Mouse (Mus musculus) brain, embryonic 14.5 days (tissue): ENCODE results near the gene Icam5. TPM values are rescaled to one million over a fixed set of nuclear protein-coding genes. Genes with fewer than 3 reads are reported as not detected.

Experiments used
- DNase-seq: peaks from one replicate; pipeline ENCODE4 v3.0.0-alpha.2; 2011; ENCODE audit warnings: low read depth
- CTCF ChIP-seq: fragments of 200-500 bp; IDR thresholded peaks from 2 replicates; pipeline ENCODE4 v1.5.1; 2012; ENCODE audit warnings: inconsistent platforms, mild to moderate bottlenecking, moderate library complexity, borderline replicate concordance; ENCODE audit not compliant: insufficient read depth, insufficient read length; ENCODE audit errors: extremely low read depth
- POLR2A ChIP-seq: fragments of 200-500 bp; IDR thresholded peaks from 2 replicates; pipeline ENCODE4 v1.6.1; 2012; ENCODE audit warnings: mild to moderate bottlenecking, inconsistent platforms, borderline replicate concordance; ENCODE audit not compliant: poor library complexity, insufficient read depth, insufficient read length, severe bottlenecking; ENCODE audit errors: extremely low read depth
- polyA plus RNA-seq: library from polyadenylated mRNA; depleted of rRNA; stranded (reverse); fragments of >200 nt; gene quantifications from 2 replicates; pipeline ENCODE4 v1.2.3, GENCODE M21; 2012; rRNA removed

The Icam5 gene
- polyA plus RNA-seq, 1 experiment, result 1.0 TPM

DNA sequence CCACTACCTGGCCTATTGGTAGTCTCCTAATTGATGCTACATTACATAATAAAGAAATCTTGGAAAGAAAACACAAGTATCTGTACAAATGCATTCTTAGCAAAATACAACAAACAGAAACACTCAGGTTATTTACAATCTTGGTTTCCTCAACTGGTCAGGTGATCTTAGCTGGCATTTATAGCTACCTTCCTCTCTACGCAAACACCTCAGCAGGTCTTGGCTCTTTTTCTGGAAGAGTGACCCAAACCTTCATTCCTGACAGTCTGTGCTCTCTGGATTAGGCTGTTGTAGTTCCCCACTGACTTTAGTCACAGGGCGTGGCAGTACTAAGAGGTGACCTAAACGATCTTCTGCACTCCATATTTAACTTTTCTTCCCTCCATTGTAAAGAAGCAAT, 13.4 kb downstream of the Icam5 start:
- DNase-seq, result no peak
- TF ChIP-seq POLR2A (no peak), CTCF (no peak)

DNA sequence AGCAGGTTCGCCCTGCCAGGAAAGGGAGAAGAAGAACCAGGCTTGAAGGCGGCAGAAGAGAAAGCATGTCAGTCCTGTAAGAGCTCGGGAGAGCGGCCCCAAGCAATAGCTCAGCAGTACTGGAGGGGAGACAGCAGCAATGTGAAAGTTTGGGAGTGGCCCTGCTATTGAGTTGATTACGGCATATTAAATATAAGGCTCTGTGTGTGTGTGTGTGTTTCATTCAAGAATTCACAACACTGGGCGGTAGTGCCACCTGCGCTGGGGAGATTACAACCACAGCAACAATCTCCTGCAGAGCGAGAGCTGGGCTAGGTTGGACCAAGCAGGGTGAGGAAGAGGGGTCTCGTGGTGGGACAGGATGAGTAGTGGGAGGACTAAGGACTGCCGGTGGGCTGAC, 19.7 kb downstream of the Icam5 start:
- TF ChIP-seq POLR2A (no peak), CTCF (no peak)
- DNase-seq, result no peak

DNA sequence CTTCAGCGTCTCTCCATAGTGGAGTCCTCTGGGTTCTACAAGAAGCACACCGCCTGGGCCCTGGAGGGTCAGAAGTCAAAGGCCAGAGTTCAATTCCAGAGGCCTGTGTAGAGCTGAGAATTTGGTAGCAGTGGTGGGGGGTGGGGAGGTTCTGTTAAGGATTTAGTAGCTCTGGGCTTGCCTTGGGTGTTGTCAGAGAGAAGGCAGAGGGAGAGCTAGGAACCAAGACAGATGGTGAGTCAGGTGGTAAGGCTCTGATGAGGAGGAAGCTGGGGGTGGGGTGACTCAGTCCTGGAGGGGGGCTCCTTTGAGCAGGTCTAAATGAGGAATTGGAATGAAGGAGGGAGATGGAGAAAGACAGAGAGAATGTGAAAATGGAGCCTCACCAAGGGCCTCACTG, 31.1 kb downstream of the Icam5 start:
- DNase-seq, result peak; percentile 19
- no peak for TF ChIP-seq POLR2A
- no peak for TF ChIP-seq CTCF

DNA sequence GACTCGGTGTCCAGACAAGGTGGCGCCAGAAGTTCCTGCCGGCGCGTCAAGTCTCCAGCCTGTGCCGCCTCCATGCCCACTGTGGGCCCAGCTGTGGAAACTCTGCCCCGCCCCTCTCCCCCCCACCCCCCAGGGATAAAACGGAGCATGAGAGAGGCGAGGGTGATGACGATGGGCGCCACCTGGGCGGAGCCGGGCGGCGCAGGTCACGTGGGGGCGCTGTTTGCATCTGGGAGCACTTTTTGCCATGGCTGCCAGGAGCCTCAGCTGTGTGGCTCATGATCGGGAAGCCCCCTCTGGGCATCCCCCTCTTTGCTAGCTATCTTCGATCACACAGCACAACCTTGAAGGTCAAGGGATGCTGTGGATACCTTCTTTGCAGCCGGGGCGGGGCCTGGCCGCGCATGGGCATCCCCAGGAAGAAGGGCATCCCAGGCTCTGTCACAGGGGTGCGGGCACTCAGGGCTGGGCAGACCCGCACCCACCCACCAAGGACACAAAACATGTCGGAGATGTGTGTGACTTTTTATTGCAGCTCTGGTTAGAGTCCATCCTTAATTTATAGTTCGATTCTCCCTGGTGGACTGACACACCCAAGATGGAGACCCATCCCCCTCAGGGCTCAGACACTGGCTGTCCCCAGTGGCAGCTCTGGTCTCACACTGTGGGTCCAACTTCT, 35.3 kb downstream of the Icam5 start, which contains the start of gene Zglp1:
Gene Zglp1, minus strand, starts transcription at position 88 of the 679 bp plus-strand sequence.
- no peak for DNase-seq
- TF ChIP-seq CTCF (no peak), POLR2A (no peak)

DNA sequence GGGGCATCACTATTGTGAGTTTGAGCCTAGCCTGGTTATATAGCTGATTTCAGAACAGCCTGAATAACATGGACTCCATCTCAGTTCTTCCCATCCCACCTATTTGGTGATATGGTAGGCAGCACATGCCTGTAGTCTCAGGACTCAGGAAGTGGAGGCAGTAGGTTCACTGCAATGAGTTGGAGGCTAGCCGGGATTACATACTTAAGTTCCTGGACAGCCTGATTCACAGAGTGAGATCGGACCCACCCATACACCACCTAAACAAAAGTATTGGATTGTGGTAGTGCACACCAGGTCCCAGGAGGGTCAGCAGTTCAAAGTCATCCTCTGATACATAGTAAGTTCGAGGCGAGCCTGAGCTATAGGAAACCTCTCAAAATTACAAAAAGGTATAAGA, 40.8 kb downstream of the Icam5 start:
- no peak for TF ChIP-seq POLR2A
- TF ChIP-seq CTCF, result no peak
- no peak for DNase-seq

DNA sequence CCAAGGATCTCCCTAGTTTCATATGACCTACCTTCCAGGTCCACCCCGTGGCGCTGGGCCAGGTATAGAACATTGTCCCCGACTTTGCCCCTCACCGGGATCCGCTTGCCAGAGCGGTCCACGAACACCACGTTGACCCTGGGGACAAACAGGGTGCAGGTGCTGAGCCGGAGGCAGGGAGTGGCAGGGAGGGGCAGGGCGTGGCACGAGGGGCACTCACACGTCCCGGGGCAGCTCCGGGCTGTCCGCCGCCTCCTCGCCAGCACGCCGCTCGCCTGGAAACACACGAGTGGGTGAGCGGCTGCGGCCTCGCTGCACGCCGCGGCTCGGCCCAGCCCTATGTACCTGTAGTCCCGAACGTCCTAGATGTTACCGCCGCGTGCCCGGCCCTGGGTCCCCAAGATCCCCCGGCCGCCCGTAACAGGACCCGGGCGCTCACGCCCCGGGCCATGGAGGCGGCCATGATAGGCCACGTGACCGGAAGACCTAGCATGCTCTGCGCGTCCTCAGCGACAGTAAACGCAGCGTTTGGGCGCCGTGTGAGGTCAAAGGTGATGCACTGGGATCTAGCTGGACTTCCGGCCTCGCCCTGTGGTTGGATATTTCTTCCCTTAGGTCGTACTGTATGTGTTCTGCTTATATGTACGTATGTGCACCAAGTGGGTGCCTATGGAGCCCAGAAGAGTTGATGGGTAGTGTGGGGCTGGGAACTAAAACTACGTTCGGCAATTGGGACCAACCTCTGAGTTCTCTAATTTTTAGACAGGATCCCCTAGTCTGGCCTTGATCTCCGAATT, 41.4 kb downstream of the Icam5 start, which contains the start of the genes Gm49373 and Fdx1l:
Gene Gm49373, minus strand, starts transcription at position 53 of the 797 bp plus-strand sequence.
Gene Fdx1l, minus strand, starts transcription at position 571 of the 797 bp plus-strand sequence.
- DNase-seq, result peak; percentile 95
- TF ChIP-seq POLR2A (peak; percentile 51; the same call in 1 of the 2 replicates), CTCF (no peak)

DNA sequence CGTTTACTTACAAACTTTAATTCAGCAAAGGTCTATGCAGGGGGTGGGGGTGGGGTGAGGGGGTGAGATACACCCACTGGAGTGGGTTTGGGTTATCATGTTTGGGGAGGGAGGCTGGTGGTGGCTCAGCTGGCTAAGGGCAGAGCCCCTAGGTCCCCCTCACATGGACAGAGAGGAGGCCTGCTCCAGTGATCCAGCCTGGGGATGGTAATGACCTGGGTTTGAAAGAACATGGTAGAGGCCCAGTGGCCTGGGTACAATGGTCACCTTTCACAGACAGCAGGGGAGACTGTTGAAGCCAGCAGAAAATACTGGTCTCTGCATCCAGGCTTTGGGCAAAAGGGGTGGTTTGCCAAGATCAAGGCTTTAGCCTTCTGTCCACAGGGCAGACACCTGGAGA, 42.3 kb downstream of the Icam5 start:
- DNase-seq, result no peak
- TF ChIP-seq CTCF (no peak), POLR2A (no peak)

DNA sequence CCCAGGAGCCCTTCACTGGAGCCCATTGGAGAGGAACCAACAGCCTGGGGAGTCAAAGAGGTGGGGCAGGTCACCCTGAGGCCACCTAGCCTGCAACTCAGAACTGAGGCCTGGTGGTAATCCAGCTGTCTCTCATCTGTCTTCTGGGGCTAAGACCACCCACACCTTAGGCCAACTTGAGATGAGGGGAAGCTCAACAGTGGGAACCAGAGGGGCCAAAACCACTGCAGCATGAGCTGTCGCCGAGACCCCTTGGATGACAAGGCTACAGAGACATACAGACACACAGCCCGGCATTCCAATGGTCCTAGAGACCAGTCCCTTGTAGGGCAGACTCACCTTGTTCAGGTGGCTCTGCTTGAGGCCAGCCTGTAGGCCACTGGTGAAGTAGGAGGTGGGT, 43.8 kb downstream of the Icam5 start:
- DNase-seq, result no peak

DNA sequence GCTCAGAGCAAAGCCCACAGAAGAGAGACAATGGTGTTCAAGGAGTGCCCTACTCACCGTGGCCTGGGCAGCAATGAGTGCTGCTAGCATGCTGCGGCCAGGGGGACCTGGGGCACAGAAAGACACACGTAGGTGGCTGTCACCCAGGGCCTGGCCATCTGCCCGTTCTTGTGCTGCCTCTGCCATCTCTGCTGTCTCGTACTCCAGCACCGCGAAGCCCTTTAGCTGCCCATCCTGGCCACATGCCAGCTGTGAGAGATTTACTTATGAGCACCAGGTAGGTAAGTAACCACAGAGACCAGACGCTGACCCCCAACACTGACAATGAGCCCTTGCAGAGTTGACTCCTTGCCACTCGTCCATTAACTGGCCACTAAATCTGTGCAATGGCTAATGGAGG, 49.3 kb downstream of the Icam5 start:
- TF ChIP-seq POLR2A (no peak), CTCF (no peak)
- no peak for DNase-seq

More for the DNA sequence above, 43.8 kb downstream of the Icam5 start:
- no peak for TF ChIP-seq POLR2A

DNA sequence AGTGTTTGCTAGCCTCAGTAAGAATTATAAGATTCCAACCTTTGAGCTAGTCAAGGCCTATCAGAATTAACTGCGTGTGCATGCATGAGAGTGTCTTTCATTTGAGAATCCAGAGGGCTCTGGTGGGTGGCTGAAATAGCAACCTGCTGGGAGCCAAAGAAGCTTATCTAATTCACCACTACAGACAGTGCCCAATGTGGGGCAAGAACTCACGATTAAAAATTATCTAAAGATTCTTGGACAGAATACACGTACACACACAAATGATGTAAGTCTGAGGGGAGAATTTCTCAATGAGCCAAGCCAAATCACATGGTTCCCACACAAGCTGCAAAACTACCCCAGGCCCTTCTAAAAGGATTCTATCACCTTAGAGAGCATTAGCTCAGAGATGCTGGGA, 51.5 kb downstream of the Icam5 start:
- no peak for DNase-seq
- no peak for TF ChIP-seq POLR2A
- TF ChIP-seq CTCF, result no peak

Other genes starting within 250 kb of the Icam5 start
- gene Col5a3, start 217.0 kb upstream of the Icam5 start, polyA plus RNA-seq, result 0.85 and 1.2 TPM in 2 replicates
- gene Rdh8, start 213.6 kb upstream of the Icam5 start, polyA plus RNA-seq, result not detected in 2 replicates
- gene A230050P20Rik, start 163.4 kb upstream of the Icam5 start, polyA plus RNA-seq, result 6.6 and 8.7 TPM in 2 replicates
- gene Angptl6, start 152.3 kb upstream of the Icam5 start, polyA plus RNA-seq, result 11.7 and 13.9 TPM in 2 replicates
- 73.8 and 96.8 TPM in 2 replicates for gene Ppan, start 143.9 kb upstream of the Icam5 start, polyA plus RNA-seq
- 144 and 152 TPM in 2 replicates for gene Eif3g, start 133.4 kb upstream of the Icam5 start, polyA plus RNA-seq
- gene Dnmt1, start 72.2 kb upstream of the Icam5 start, polyA plus RNA-seq, result 90.1 and 103 TPM in 2 replicates
- gene S1pr2, start 55.3 kb upstream of the Icam5 start, polyA plus RNA-seq, result 4.7 and 6.0 TPM in 2 replicates
- gene Mrpl4, start 29.3 kb upstream of the Icam5 start, polyA plus RNA-seq, result 81.1 and 85.4 TPM in 2 replicates
- gene Icam1, start 16.1 kb upstream of the Icam5 start, polyA plus RNA-seq, result 3.0 and 3.9 TPM in 2 replicates
- 0.08 and 0.13 TPM in 2 replicates for gene Icam4, start 2.7 kb upstream of the Icam5 start, polyA plus RNA-seq
- 1.3 and 2.1 TPM in 2 replicates for gene Zglp1, start 35.0 kb downstream of the Icam5 start, polyA plus RNA-seq
- gene Gm49373, start 41.0 kb downstream of the Icam5 start, polyA plus RNA-seq, result 2.9 and 3.0 TPM in 2 replicates
- 68.4 and 86.0 TPM in 2 replicates for gene Fdx1l, start 41.5 kb downstream of the Icam5 start, polyA plus RNA-seq
- 4.8 and 5.6 TPM in 2 replicates for gene Gm38431, start 59.9 kb downstream of the Icam5 start, polyA plus RNA-seq
- 65.6 and 70.2 TPM in 2 replicates for gene Raver1, start 59.9 kb downstream of the Icam5 start, polyA plus RNA-seq
- gene Tyk2, start 99.2 kb downstream of the Icam5 start, polyA plus RNA-seq, result 16.2 and 20.0 TPM in 2 replicates
- 141 and 182 TPM in 2 replicates for gene Cdc37, start 117.9 kb downstream of the Icam5 start, polyA plus RNA-seq
- gene Pde4a, start 133.6 kb downstream of the Icam5 start, polyA plus RNA-seq, result 16.3 and 23.4 TPM in 2 replicates
- gene Keap1, start 207.3 kb downstream of the Icam5 start, polyA plus RNA-seq, result 58.7 and 59.7 TPM in 2 replicates
- 2.2 and 2.5 TPM in 2 replicates for gene S1pr5, start 216.4 kb downstream of the Icam5 start, polyA plus RNA-seq
- 38.1 and 45.9 TPM in 2 replicates for gene Atg4d, start 233.2 kb downstream of the Icam5 start, polyA plus RNA-seq